Mouse (Mus musculus): ENCODE results near the gene Unc93b1. TPM values are rescaled to one million over a fixed set of nuclear protein-coding genes. Genes with fewer than 3 reads are reported as not detected.

Unc93b1 gene
- polyA plus RNA-seq, 1 experiment from 2014 or later: 21.3 TPM

DNA sequence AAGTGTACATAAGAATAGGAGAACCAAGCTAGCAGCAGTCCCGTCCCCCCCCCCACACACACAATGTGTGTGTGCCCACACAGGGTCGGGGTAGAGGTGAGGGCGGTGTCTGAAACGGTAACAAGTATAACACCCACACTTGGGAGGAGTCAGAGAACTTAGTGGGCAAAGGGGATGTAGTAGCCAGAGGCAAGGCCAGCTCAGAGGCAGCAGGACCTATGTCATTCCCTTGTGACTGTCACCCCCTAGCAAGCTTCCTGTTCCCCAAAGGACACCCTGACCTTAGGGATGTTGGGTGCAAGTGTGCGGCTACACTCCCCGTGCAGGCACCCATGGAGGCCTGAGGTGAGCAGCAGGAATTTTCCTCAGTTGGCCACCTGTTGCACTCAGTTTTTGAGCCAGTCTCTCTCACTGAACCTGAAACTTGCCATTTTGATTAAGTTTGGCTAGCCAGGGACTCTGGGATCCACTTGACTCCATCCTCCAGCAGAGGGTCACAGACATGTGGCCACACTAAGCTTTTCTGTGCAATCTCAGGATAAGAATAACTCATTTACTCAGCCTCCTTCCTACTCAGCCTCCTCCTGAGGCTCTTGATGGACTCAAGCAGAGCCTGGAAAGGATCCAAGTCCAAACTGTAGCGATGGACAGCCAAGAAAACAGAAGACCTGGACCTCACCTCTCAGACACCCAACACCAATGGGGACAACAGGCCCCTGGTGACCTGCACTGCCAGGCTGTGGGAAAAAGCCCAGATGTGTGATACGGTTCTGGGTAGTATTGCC is 26.9 kb upstream of the Unc93b1 start:
- H3K27ac ChIP-seq (replicated peaks; ENCODE audit: low read depth, low read length): no peak overlapping the region
- DNase-seq (ENCODE audit: low spot score): no peak
- H3K27me3 ChIP-seq (replicated peaks; ENCODE audit: control insufficient read depth, insufficient read depth, low read length): no peaks in the 10 kb centered on the region
- ATAC-seq (ENCODE audit: low read depth): no peak
- H3K36me3 ChIP-seq (ENCODE audit: control insufficient read depth, insufficient read depth, low read length): peaks cover 32% of the 10 kb centered on the region
- WGBS: 72% methylated on average over 8 of the region's 8 CpGs
- H3K4me1 ChIP-seq (ENCODE audit: control insufficient read depth, insufficient read depth, low read length): peaks cover 29% of the 10 kb centered on the region
- peak overlapping the region; percentile 79 for H3K4me2 ChIP-seq (ENCODE audit: low read depth, low read length)
- H3K9me3 ChIP-seq (ENCODE audit: control insufficient read depth, low read length): no peaks in the 10 kb centered on the region
- peak overlapping the region; percentile 75; the same call in 1 of the 2 replicates for H3K9ac ChIP-seq (ENCODE audit: low read depth, low read length)
- peak overlapping the region; percentile 68 for H3K4me3 ChIP-seq (ENCODE audit: low read depth, low read length)

- peaks cover 27% of the 10 kb centered on the region for H3K4me1 ChIP-seq (ENCODE audit: control insufficient read depth, insufficient read depth, low read length)
- 76% methylated on average over 5 of the region's 5 CpGs for WGBS
- no peak overlapping the region for H3K27ac ChIP-seq (replicated peaks; ENCODE audit: low read depth, low read length)
- no peaks in the 10 kb centered on the region for H3K9me3 ChIP-seq (ENCODE audit: control insufficient read depth, low read length)
- H3K9ac ChIP-seq (ENCODE audit: low read depth, low read length): no peak overlapping the region
- peaks cover 27% of the 10 kb centered on the region for H3K36me3 ChIP-seq (ENCODE audit: control insufficient read depth, insufficient read depth, low read length)
- no peak overlapping the region for H3K4me2 ChIP-seq (ENCODE audit: low read depth, low read length)
- DNase-seq (ENCODE audit: low spot score): no peak
- ATAC-seq (ENCODE audit: low read depth): no peak
- no peak overlapping the region for H3K4me3 ChIP-seq (ENCODE audit: low read depth, low read length)
- H3K27me3 ChIP-seq (replicated peaks; ENCODE audit: control insufficient read depth, insufficient read depth, low read length): no peaks in the 10 kb centered on the region
Measured at GRCm38 (mm10) chr19:3910206-3910605, 24.8 kb upstream of the Unc93b1 start.

DNA sequence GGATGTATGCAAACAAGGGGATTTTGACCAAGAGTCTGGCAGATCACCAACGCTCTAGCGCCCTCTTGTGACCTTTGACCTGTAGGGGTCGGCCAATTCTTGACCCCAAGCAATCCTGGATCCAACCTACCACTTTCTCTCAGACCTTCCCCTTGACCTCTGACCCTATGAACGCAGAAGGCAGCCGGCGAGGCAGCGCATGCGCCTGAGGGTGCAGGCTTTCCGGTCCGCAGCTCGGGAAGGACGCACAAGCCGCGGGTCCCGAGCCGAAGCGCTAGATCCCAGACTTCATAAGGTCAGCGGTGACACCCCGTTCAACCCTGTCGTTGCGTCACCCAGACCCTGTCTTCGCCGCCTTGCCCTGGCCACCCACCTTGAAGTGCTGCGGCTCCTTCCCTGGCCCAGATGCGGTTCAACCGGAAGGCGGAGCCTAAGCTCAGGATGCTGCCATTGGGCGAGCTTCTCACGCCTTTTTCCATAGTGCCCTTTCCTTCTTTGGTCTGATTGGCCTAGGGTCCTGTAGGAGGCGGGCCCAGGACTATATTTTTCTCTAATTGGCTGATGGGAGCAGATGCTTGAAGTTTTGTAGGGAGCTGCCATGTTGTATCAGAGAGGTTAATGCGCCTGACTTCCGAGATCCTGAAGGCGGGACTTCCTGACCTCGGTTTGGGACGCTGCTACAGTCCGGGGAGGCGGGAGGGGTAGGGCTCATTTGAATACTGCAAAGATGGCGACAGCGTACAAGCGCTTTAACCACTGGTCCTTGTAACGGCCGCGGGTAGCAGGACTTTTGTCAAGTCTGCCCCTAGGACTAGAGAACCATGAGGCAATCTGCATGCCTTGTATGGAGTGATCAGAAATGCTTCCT is 22.4 kb upstream of the Unc93b1 start, which contains the start of gene Ndufs8:
Gene Ndufs8 (minus strand): TSS at position 438 of the 868 bp plus-strand sequence.
- H3K27ac ChIP-seq (replicated peaks; ENCODE audit: low read depth, low read length): peak within 1 kb of the TSS; percentile 66
- H3K27me3 ChIP-seq (replicated peaks; ENCODE audit: control insufficient read depth, insufficient read depth, low read length): no peaks in the 10 kb centered on the region
- peaks cover 16% of the 10 kb centered on the region for H3K4me1 ChIP-seq (ENCODE audit: control insufficient read depth, insufficient read depth, low read length)
- no peaks in the 10 kb centered on the region for H3K9me3 ChIP-seq (ENCODE audit: control insufficient read depth, low read length)
- DNase-seq (ENCODE audit: low spot score) (peak; percentile 99), ATAC-seq (ENCODE audit: low read depth) (peak; percentile 97)
- peak within 1 kb of the TSS; percentile 69 for H3K9ac ChIP-seq (ENCODE audit: low read depth, low read length)
- H3K4me2 ChIP-seq (ENCODE audit: low read depth, low read length): peak within 1 kb of the TSS; percentile 82
- peak within 1 kb of the TSS; percentile 63 for H3K4me3 ChIP-seq (ENCODE audit: low read depth, low read length)
- WGBS: under 1% methylated on average over 40 of the region's 43 CpGs
- H3K36me3 ChIP-seq (ENCODE audit: control insufficient read depth, insufficient read depth, low read length): peaks cover 27% of the 10 kb centered on the region

DNA sequence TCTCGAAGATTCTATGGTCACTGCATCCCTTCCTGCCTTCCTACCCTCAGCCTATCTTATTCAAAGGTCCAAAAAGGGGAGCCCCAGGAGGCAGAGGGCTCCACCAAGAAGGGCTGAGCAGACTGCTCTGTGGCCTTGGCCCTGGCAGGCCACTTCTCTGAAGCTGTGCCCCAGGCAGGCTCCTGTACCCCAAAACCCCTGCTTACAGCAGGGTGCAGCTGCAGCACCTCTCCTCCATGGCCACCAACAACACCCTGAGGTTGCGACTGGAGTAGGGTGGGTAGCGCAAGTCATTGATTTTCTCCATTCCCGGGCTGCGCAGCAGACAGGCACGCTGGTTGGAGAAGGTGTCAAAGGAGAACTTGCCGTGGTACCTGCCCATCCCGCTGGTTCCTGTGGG is 21.3 kb upstream of the Unc93b1 start:
- peaks cover 21% of the 10 kb centered on the region for H3K36me3 ChIP-seq (ENCODE audit: control insufficient read depth, insufficient read depth, low read length)
- DNase-seq (ENCODE audit: low spot score) (no peak), ATAC-seq (ENCODE audit: low read depth) (no peak)
- H3K4me3 ChIP-seq (ENCODE audit: low read depth, low read length): peak overlapping the region; percentile 63
- H3K4me1 ChIP-seq (ENCODE audit: control insufficient read depth, insufficient read depth, low read length): peaks cover 13% of the 10 kb centered on the region
- H3K9me3 ChIP-seq (ENCODE audit: control insufficient read depth, low read length): no peaks in the 10 kb centered on the region
- peak overlapping the region; percentile 69 for H3K9ac ChIP-seq (ENCODE audit: low read depth, low read length)
- 78% methylated on average over 8 of the region's 8 CpGs for WGBS
- no peak overlapping the region for H3K27ac ChIP-seq (replicated peaks; ENCODE audit: low read depth, low read length)
- H3K4me2 ChIP-seq (ENCODE audit: low read depth, low read length): peak overlapping the region; percentile 82
- H3K27me3 ChIP-seq (replicated peaks; ENCODE audit: control insufficient read depth, insufficient read depth, low read length): no peaks in the 10 kb centered on the region

DNA sequence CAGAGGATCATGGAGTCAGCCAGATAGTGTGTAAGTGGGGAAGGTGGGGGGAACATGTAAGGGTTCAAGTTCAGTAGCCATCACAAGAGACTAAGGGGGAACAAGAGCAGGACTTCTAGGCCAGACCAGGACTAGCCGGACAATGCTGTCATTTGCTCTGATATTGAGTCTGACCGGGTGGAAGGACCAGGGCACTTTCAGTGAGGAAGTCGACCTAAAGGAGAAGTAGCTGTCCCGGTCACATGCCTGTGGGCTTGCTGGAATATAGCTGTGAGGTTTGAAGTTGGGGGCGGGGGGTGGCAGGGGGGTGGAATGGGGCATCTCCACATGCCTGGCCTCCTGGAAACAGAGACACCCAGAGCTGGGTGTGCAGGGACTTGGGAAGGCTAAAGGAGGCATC is 20.5 kb upstream of the Unc93b1 start:
- WGBS: 87% methylated on average over 5 of the region's 5 CpGs

GRCm38 (mm10) chr19:3916727-3917126 is 18.3 kb upstream of the Unc93b1 start:
- WGBS: 77% methylated on average over 11 of the region's 11 CpGs
- Histone ChIP-seq H3K27ac (replicated peaks; ENCODE audit: low read depth, low read length) (no peak overlapping the region), H3K9me3 (ENCODE audit: control insufficient read depth, low read length) (no peaks in the 10 kb centered on the region), H3K4me2 (ENCODE audit: low read depth, low read length) (no peak overlapping the region), H3K27me3 (replicated peaks; ENCODE audit: control insufficient read depth, insufficient read depth, low read length) (no peaks in the 10 kb centered on the region), H3K4me3 (ENCODE audit: low read depth, low read length) (no peak overlapping the region), H3K9ac (ENCODE audit: low read depth, low read length) (no peak overlapping the region), H3K4me1 (ENCODE audit: control insufficient read depth, insufficient read depth, low read length) (peaks cover 11% of the 10 kb centered on the region), H3K36me3 (ENCODE audit: control insufficient read depth, insufficient read depth, low read length) (no peaks in the 10 kb centered on the region)
- no peak for DNase-seq (ENCODE audit: low spot score)
- ATAC-seq (ENCODE audit: low read depth): no peak

More for the DNA sequence above, 20.5 kb upstream of the Unc93b1 start:
- H3K36me3 ChIP-seq (ENCODE audit: control insufficient read depth, insufficient read depth, low read length): peaks cover 13% of the 10 kb centered on the region
- H3K9me3 ChIP-seq (ENCODE audit: control insufficient read depth, low read length): no peaks in the 10 kb centered on the region
- no peak overlapping the region for H3K27ac ChIP-seq (replicated peaks; ENCODE audit: low read depth, low read length)
- ATAC-seq (ENCODE audit: low read depth) (no peak), DNase-seq (ENCODE audit: low spot score) (no peak)
- H3K4me3 ChIP-seq (ENCODE audit: low read depth, low read length): no peak overlapping the region
- no peak overlapping the region for H3K9ac ChIP-seq (ENCODE audit: low read depth, low read length)
- peaks cover 13% of the 10 kb centered on the region for H3K4me1 ChIP-seq (ENCODE audit: control insufficient read depth, insufficient read depth, low read length)
- no peaks in the 10 kb centered on the region for H3K27me3 ChIP-seq (replicated peaks; ENCODE audit: control insufficient read depth, insufficient read depth, low read length)
- H3K4me2 ChIP-seq (ENCODE audit: low read depth, low read length): no peak overlapping the region

DNA sequence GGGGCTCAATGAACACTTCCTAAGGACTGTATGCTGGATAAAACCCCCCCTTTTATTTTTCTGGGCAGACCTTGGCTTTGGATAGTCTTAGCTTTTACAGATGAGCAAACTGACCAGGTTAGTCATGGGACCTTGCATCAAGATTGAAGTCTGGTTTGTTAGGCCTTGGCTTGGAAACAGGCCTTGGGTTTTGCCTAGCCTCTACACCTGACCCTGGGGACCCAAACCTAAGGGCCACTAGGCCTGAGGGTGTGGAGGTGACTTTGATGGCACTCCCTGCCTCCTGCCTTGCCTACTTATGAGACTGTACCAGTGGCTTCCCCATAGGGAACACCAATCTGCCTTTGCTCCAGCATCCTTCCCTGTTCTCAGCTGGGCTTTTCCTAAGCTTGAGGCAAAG is 15.1 kb upstream of the Unc93b1 start:
- Histone ChIP-seq H3K4me2 (ENCODE audit: low read depth, low read length) (no peak overlapping the region), H3K4me3 (ENCODE audit: low read depth, low read length) (no peak overlapping the region), H3K4me1 (ENCODE audit: control insufficient read depth, insufficient read depth, low read length) (no peaks in the 10 kb centered on the region), H3K9ac (ENCODE audit: low read depth, low read length) (no peak overlapping the region), H3K36me3 (ENCODE audit: control insufficient read depth, insufficient read depth, low read length) (no peaks in the 10 kb centered on the region), H3K27me3 (replicated peaks; ENCODE audit: control insufficient read depth, insufficient read depth, low read length) (no peaks in the 10 kb centered on the region), H3K9me3 (ENCODE audit: control insufficient read depth, low read length) (no peaks in the 10 kb centered on the region), H3K27ac (replicated peaks; ENCODE audit: low read depth, low read length) (no peak overlapping the region)
- ATAC-seq (ENCODE audit: low read depth) (no peak), DNase-seq (ENCODE audit: low spot score) (no peak)

DNA sequence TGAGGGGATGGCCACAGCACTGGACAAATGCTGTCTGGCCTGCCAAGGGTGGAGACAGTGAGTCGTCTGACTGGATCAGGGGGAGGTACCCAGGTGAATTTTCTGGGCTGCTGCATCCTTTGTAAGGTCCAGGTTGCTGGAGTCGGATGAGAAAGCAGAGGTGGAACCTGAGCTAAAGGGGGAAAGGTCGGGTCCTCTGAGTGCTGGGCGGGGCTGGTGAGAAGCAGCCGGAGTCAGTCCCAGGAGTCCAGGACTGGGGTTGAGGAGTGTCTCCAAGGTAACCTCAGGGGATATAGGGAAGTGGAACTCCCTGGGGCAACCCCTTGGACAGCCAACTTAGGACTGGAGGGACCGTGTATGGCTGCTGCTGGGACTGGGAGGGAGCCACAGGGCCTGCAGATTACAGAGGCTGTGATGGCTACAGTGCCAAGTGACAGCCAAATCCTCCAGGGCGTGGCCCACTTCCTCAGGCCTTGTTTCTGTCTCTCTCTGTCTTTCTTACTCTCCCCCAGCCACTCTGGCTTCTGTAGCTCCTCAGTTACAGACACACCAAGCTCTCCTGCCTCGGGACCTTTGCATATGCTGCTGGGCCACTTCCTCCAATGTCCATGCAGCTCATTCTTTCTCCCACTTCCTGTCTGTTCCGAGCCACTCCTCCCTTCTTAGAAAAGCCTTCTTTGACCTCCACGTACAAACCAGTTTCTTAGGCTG is 12.2 kb upstream of the Unc93b1 start:
- Histone ChIP-seq H3K27ac (replicated peaks; ENCODE audit: low read depth, low read length) (peak overlapping the region; percentile 10; the same call in 1 of the 2 replicates), H3K9ac (ENCODE audit: low read depth, low read length) (no peak overlapping the region)
- 46% methylated on average over 9 of the region's 10 CpGs for WGBS

More for the DNA sequence above, 12.2 kb upstream of the Unc93b1 start:
- ATAC-seq (ENCODE audit: low read depth) (no peak; the same call in 1 of the 2 replicates), DNase-seq (ENCODE audit: low spot score) (no peak)
- Histone ChIP-seq H3K4me1 (ENCODE audit: control insufficient read depth, insufficient read depth, low read length) (peaks cover 11% of the 10 kb centered on the region), H3K4me2 (ENCODE audit: low read depth, low read length) (no peak overlapping the region), H3K27me3 (replicated peaks; ENCODE audit: control insufficient read depth, insufficient read depth, low read length) (no peaks in the 10 kb centered on the region), H3K9me3 (ENCODE audit: control insufficient read depth, low read length) (no peaks in the 10 kb centered on the region), H3K36me3 (ENCODE audit: control insufficient read depth, insufficient read depth, low read length) (no peaks in the 10 kb centered on the region), H3K4me3 (ENCODE audit: low read depth, low read length) (no peak overlapping the region)
